Mouse (Mus musculus) C2C12 (cell line): ENCODE measurements at regions not wholly inside any gene's neighbourhood (a gene's known extent, or its start where the extent isn't known, plus 50 kb on each side); places are given as distances from the start of the nearest gene placed in this dataset.

Experiments
- CTCF ChIP-seq: IDR thresholded peaks from one replicate; pipeline ENCODE4 v1.5.1; 2011; ENCODE audit not compliant: control insufficient read depth, insufficient read depth, insufficient read length
- MAX ChIP-seq: IDR thresholded peaks from one replicate; pipeline ENCODE4 v1.6.1; 2011; ENCODE audit warnings: mild to moderate bottlenecking, control low read depth

GRCm38 (mm10) chr13:102380667-102381066, 312.7 kb upstream of the Cd180 start:
- TF ChIP-seq CTCF (no peak), MAX (no peak)
